Mouse (Mus musculus) layer of hippocampus, postnatal 10 days (tissue): ENCODE data around the gene Slc22a13. TPM values are rescaled to one million over a fixed set of nuclear protein-coding genes. Genes with fewer than 3 reads are reported as not detected.

ENCODE experiments used
- total RNA-seq, 2 experiments: library from RNA; stranded (reverse); gene quantifications; 2 replicates each; pipeline ENCODE4 v1.2.3; 2021

Slc22a13 gene
- total RNA-seq, 2 experiments from 2014 or later = not detected

Other genes with a start within 250 kb of the Slc22a13 start
- 1 to 10 TPM in 1 of 2 experiments, under 1 TPM in 1; 0.78 to 1.3 TPM for gene Vill, start 156.3 kb downstream of the Slc22a13 start, total RNA-seq
- 10 to 100 TPM; 10.8 to 12.1 TPM for gene Plcd1, start 115.6 kb downstream of the Slc22a13 start, total RNA-seq
- gene Dlec1, start 106.6 kb downstream of the Slc22a13 start, total RNA-seq = 1 to 10 TPM; 1.8 to 2.7 TPM
- gene Acaa1b, start 52.0 kb downstream of the Slc22a13 start, total RNA-seq = 1 to 10 TPM; 2.1 to 2.5 TPM
- gene Gm47289, start 49.9 kb downstream of the Slc22a13 start, total RNA-seq = not detected
- gene Oxsr1, start 113.3 kb upstream of the Slc22a13 start, total RNA-seq = 10 to 100 TPM; 37.1 to 41.5 TPM
- gene Acaa1a, start 130.6 kb upstream of the Slc22a13 start, total RNA-seq = 10 to 100 TPM; 66.2 to 79.4 TPM
- gene Myd88, start 132.3 kb upstream of the Slc22a13 start, total RNA-seq = 1 to 10 TPM; 5.2 to 5.9 TPM
- gene Xylb, start 148.3 kb upstream of the Slc22a13 start, total RNA-seq = 1 to 10 TPM; 4.4 to 4.8 TPM
- gene Slc22a14, start 156.5 kb upstream of the Slc22a13 start, total RNA-seq = not detected
- gene Acvr2b, start 193.0 kb upstream of the Slc22a13 start, total RNA-seq = 10 to 100 TPM; 10.2 to 12.6 TPM
- gene Exog, start 235.8 kb upstream of the Slc22a13 start, total RNA-seq = 10 to 100 TPM; 22.7 to 26.5 TPM